Mouse (Mus musculus): ENCODE measurements at regions not wholly inside any gene's neighbourhood (a gene's known extent, or its start where the extent isn't known, plus 50 kb on each side); places are given as distances from the start of the nearest gene placed in this dataset.
"Not testable (repeated sequence)": the region's sequence is repeated elsewhere in the genome, so short reads cannot be mapped to it uniquely, and the experiment has no call there.

DNA sequence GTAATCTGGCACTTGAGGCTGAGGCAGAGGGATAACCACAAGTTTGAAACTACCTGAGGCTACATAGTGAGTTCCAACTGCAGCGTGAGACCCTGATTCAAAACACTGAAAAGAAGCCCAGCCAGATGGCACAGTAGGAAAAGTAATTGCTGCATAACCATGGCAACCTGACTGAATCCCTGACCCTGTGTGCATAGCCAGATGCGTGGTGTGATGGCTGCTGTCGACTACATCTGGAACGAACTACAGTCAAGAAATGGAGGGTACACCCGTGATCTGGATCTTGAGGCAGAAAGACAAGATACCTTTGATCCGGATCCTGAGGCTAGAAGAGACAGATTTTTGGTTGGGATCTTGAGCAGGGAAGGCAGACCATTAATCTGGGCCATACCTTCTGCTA is 153.2 kb upstream of the Pkdcc start:
- peaks cover 31% of the 10 kb centered on the region for H3K27me3 ChIP-seq (ENCODE audit: poor library complexity, severe bottlenecking)
- no peak overlapping the region for H3K27ac ChIP-seq
- WGBS: 79% methylated on average over 6 of the region's 6 CpGs

DNA sequence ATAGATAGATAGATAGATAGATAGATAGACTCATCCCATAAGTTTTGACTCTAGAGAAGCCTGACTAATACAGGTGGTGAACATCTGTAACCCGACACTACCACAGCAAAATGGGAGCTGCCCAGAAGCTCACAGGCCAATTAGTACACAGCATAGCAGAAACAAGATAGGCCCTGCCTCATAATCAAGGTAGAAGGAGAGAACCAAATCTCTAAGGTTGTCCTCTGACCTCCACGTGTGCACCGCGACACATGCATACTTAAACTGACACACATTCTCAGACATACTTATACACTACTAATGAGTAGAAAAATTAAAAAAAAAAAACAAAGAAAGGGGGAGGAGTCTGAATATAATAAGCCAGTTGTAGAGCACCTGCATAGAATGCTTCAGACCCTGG is 151.2 kb upstream of the Pkdcc start:
- H3K36me3 ChIP-seq (replicated peaks): no peaks in the 10 kb centered on the region
- peaks cover 37% of the 10 kb centered on the region for H3K27me3 ChIP-seq (ENCODE audit: poor library complexity, severe bottlenecking)
- H3K4me3 ChIP-seq: no peak overlapping the region
- no peak for DNase-seq (ENCODE audit: extremely low spot score, low spot score)
- no peak overlapping the region for H3K27ac ChIP-seq
- WGBS: 35% methylated on average over 4 of the region's 4 CpGs
- H3K4me1 ChIP-seq: peaks cover 3% of the 10 kb centered on the region; the same call in 1 of the 2 replicates
- H3K9me3 ChIP-seq: no peaks in the 10 kb centered on the region

More for the DNA sequence above, 153.2 kb upstream of the Pkdcc start:
- Histone ChIP-seq H3K4me1 (peaks cover 3% of the 10 kb centered on the region; the same call in 1 of the 2 replicates), H3K36me3 (replicated peaks) (no peaks in the 10 kb centered on the region), H3K4me3 (no peak overlapping the region), H3K9me3 (no peaks in the 10 kb centered on the region)
- no peak for DNase-seq (ENCODE audit: extremely low spot score, low spot score)

DNA sequence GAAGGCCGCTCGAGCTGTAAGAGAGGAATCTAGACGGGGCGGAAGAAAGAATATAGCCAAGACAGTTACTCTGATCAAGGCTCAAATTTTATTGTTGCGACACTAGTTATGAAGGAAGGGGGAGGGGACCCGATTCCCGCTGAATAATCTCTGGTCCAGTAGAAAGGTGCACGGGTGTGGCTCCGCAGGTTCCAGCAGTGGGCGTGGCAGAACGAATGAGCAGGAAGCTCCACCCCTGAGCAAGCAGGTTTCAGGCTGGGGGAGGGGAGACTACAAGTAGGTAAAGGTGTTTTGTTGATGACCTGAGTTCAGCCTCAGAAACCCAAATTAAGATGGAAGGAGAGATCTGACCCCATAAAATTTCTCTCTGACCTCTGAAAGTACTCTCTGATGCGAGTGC is 150.7 kb upstream of the Pkdcc start:
- H3K4me3 ChIP-seq; H3K36me3 ChIP-seq (replicated peaks); H3K9me3 ChIP-seq; DNase-seq (ENCODE audit: extremely low spot score, low spot score); H3K27ac ChIP-seq; H3K4me1 ChIP-seq: not testable (repeated sequence)
- 19% methylated on average over 12 of the region's 12 CpGs for WGBS
- peaks cover 37% of the 10 kb centered on the region for H3K27me3 ChIP-seq (ENCODE audit: poor library complexity, severe bottlenecking)

DNA sequence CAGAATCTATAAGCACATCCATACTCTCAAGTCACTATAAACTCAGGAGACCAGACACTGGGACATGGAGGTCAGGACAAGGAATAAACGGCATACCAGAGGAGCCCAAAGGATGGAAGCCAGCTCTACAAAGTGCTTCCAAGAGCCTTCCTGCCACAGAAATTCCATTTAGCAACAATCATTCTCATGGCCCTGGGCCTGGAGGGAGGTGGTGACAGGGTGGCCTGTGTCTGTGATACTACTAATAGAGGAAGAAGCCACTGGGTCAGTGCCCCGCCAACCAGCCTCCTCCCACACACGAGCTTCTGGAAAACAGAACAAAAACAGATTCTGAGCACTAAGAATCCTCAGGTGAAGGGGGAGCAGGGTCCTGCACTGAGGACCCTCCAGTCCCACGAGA is 145.8 kb upstream of the Pkdcc start:
- DNase-seq (ENCODE audit: extremely low spot score, low spot score): no peak
- H3K36me3 ChIP-seq (replicated peaks): no peaks in the 10 kb centered on the region
- peaks cover 60% of the 10 kb centered on the region for H3K27me3 ChIP-seq (ENCODE audit: poor library complexity, severe bottlenecking)
- no peak overlapping the region for H3K27ac ChIP-seq
- 84% methylated on average over 4 of the region's 4 CpGs for WGBS
- no peaks in the 10 kb centered on the region for H3K9me3 ChIP-seq
- H3K4me1 ChIP-seq: 0 out of 2 replicates have a peak, but pooled peaks cover 3% of the 10 kb centered on the region
- no peak overlapping the region for H3K4me3 ChIP-seq

DNA sequence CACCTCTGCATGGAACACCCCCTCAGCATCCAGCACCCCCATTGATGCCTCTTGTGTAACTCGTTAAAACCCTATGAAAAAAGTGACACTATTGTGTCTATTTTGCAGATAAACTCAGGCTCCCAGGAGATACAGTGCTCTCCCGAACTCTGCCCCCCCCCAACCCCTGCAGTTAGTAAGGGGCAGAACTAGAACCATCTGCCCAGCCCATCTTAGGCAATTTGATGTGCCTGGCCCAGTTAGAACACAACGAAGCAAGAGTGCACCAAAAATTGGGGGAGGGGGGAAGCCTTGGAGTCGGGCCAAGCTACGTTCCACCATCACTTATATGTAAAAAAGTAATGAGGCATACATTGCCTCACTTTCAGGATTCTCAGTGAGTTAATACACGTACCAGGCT is 143.3 kb upstream of the Pkdcc start:
- Histone ChIP-seq H3K9me3 (no peaks in the 10 kb centered on the region), H3K36me3 (replicated peaks) (no peaks in the 10 kb centered on the region), H3K4me1 (peaks cover 8% of the 10 kb centered on the region), H3K27ac (no peak overlapping the region), H3K27me3 (ENCODE audit: poor library complexity, severe bottlenecking) (peaks cover 42% of the 10 kb centered on the region), H3K4me3 (no peak overlapping the region)
- DNase-seq (ENCODE audit: extremely low spot score, low spot score): no peak
- 90% methylated on average over 6 of the region's 6 CpGs for WGBS

DNA sequence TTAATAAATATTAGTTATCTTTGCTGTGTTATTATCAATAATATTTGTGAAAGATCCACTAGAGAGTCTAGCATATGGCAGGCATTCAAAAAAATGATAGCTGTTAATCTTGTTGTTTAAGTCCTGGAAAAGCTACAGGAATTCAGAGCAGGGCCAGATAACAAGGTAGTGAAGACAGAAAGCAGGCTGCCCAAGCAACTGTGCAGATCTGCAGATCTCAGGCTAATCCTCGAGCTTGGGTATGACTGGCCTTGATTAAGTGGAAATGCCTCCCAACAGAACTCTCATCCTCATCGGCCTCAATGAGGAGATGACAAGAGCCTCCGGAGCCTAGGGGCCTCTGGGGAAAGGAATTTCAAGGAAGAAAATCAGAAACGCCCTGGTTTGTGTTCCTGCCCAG is 142.9 kb upstream of the Pkdcc start:
- peaks cover 43% of the 10 kb centered on the region for H3K27me3 ChIP-seq (ENCODE audit: poor library complexity, severe bottlenecking)
- 76% methylated on average over 4 of the region's 4 CpGs for WGBS

DNA sequence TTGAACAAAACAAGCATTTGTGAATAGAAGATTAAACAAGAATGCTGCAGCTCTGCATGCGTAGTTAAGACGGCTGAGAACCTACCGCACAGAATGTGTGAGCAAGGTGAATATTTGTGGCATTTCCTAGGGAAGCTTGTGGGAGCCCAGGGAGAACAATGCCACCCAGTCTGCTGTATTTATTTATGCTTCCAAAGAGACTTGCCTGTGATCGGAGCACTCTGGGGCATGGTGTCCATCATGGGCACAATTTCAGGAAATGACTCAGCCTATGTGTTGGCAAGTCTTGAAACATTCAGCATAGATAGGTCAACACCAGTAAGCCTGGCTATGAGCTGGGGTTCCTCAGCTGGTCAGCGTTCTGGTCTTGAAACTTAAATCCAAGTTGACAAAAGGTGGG is 140.2 kb upstream of the Pkdcc start:
- Histone ChIP-seq H3K4me3 (no peak overlapping the region), H3K9me3 (peaks cover 2% of the 10 kb centered on the region; the same call in 1 of the 2 replicates), H3K4me1 (peaks cover 28% of the 10 kb centered on the region), H3K27ac (no peak overlapping the region), H3K36me3 (replicated peaks) (no peaks in the 10 kb centered on the region), H3K27me3 (ENCODE audit: poor library complexity, severe bottlenecking) (peaks cover 56% of the 10 kb centered on the region)
- no peak for DNase-seq (ENCODE audit: extremely low spot score, low spot score)
- WGBS: 75% methylated on average over 5 of the region's 5 CpGs

More for the DNA sequence above, 142.9 kb upstream of the Pkdcc start:
- Histone ChIP-seq H3K4me3 (no peak overlapping the region), H3K9me3 (no peaks in the 10 kb centered on the region), H3K36me3 (replicated peaks) (no peaks in the 10 kb centered on the region), H3K4me1 (peaks cover 9% of the 10 kb centered on the region), H3K27ac (no peak overlapping the region)
- DNase-seq (ENCODE audit: extremely low spot score, low spot score): no peak

DNA sequence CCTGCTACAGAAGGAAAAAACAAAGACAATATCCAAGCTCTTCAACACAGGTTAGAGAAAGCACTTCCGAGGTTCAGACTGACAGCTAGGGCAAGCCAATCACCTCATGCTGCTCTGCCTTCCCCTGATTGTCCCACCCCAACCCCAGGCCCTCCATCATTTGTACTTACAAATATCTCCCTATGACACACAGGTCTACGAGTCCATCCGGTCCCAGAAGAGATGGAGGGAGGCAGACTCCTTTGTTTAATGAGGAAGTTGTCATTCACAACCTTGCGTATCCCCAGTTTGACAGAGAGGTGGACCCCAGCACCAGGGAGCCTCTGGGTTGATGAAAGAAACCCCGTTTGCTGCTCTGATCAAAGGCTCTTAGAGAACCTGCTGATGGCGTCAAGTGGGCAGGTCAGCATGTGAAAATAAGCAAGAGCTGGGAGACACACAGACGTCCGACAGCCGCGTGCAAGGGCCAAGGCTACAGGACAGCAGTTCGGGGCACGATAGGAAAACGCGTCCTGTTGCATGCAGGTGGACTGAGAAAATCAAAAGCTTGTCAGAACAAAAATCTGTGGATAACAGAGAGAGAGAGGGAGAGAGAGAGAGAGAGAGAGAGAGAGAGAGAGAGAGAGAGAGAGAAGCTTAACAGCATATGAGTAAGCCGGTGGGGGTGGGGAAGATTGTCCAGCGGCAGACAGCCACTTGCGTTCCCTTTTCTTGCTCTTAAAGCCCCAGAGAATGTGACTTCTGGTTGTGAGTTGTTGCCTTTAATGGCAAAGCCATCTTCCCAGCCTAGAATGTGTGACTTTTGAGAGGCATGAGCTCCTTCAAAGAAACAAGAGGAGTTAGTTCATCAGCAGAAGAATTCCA is 137.1 kb upstream of the Pkdcc start:
- peaks cover 6% of the 10 kb centered on the region; the same call in 1 of the 2 replicates for H3K9me3 ChIP-seq
- 49% methylated on average over 17 of the region's 17 CpGs for WGBS
- no peaks in the 10 kb centered on the region for H3K36me3 ChIP-seq (replicated peaks)
- peak overlapping the region; percentile 62; the same call in 1 of the 2 replicates for H3K27ac ChIP-seq
- peak; percentile 31 for DNase-seq (ENCODE audit: extremely low spot score, low spot score)
- H3K4me3 ChIP-seq: no peak overlapping the region
- peaks cover 67% of the 10 kb centered on the region for H3K27me3 ChIP-seq (ENCODE audit: poor library complexity, severe bottlenecking)
- H3K4me1 ChIP-seq: peaks cover 29% of the 10 kb centered on the region

DNA sequence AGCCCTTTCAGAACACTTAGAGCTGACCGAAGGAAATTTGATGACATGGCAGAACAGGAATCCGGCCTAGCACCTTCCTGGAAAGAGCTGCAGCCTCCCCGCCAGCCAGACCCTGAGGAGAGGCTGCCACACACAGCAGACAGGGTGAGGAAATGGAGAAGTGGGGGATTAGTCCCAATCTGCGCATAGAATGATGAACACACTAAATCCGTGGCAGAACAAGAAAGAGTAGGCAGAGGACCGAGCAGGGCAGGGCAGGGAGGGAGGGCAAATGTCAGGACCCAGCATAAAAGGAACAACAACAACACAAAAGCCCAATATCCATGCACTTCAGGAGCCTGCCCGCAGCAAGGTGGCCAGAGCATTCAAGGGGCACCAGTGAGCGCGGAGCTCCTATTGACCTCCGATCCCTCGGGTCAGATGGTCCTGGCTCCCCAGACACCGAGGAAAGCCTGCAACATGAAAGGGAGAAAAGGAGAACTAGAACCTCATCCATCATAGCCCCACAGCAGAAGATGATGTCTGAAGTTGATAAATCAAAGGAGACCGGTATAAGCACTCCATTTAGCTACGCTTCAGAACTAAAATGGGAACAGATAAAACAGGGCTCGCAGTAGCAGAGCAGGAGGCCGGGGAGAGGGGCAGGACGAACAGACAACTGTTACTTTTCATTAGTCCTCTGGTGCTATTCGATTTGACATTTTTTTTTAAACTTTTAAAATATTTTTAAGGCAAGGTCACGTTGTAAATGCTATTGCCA is 136.3 kb upstream of the Pkdcc start:
- peak overlapping the region; percentile 62 for H3K27ac ChIP-seq

DNA sequence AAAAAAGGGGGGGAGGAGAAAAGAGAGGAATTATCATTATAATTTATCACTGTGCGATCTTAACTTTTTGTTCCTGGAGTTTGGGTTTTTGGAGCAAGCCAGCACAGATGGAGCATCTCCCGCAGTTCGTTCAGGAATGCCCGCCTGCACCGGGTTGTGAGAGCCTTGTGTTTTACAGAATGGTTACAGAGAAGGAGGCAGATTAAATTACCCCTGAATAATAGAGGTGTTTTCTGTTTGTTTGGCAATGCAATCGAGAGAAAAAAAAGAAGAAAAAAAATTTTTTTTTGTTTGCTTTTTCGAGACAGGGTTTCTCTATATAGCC is 135.8 kb upstream of the Pkdcc start:
- Histone ChIP-seq H3K4me1 (peaks cover 32% of the 10 kb centered on the region), H3K36me3 (replicated peaks) (no peaks in the 10 kb centered on the region), H3K9me3 (peaks cover 6% of the 10 kb centered on the region; the same call in 1 of the 2 replicates), H3K27ac (no peak overlapping the region), H3K4me3 (no peak overlapping the region), H3K27me3 (ENCODE audit: poor library complexity, severe bottlenecking) (peaks cover 64% of the 10 kb centered on the region)
- DNase-seq (ENCODE audit: extremely low spot score, low spot score): no peak
- WGBS: 77% methylated on average over 7 of the region's 7 CpGs

More for the DNA sequence above, 136.3 kb upstream of the Pkdcc start:
- Histone ChIP-seq H3K4me3 (peak overlapping the region; percentile 3; the same call in 1 of the 2 replicates), H3K4me1 (peaks cover 32% of the 10 kb centered on the region), H3K27me3 (ENCODE audit: poor library complexity, severe bottlenecking) (peaks cover 65% of the 10 kb centered on the region), H3K36me3 (replicated peaks) (no peaks in the 10 kb centered on the region), H3K9me3 (peaks cover 6% of the 10 kb centered on the region; the same call in 1 of the 2 replicates)
- peak; percentile 24 for DNase-seq (ENCODE audit: extremely low spot score, low spot score)
- WGBS: 27% methylated on average over 19 of the region's 19 CpGs

DNA sequence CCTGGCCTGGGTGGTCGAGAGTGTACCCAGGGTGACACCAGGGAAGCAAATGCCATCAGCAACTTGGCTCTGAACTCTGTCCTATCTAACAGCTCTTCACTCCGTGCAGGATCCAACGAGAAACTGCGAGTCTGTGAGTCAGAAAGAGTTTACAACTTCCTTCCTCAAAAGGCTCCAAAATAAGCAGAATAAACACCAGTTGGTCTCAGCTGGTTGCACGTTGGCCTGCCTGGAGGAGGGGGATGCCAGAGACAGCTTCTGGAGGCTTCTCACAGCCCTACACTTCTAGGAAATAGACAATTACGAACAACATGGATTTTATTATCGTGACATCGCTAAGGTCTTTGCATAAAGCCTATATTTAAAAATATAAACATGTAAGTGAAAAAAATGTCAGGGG is 133.4 kb upstream of the Pkdcc start:
- H3K27me3 ChIP-seq (ENCODE audit: poor library complexity, severe bottlenecking): peaks cover 73% of the 10 kb centered on the region
- H3K9me3 ChIP-seq: peaks cover 6% of the 10 kb centered on the region; the same call in 1 of the 2 replicates
- H3K27ac ChIP-seq: no peak overlapping the region
- no peaks in the 10 kb centered on the region for H3K36me3 ChIP-seq (replicated peaks)
- DNase-seq (ENCODE audit: extremely low spot score, low spot score): no peak
- peaks cover 27% of the 10 kb centered on the region for H3K4me1 ChIP-seq
- H3K4me3 ChIP-seq: no peak overlapping the region
- 73% methylated on average over 8 of the region's 8 CpGs for WGBS

DNA sequence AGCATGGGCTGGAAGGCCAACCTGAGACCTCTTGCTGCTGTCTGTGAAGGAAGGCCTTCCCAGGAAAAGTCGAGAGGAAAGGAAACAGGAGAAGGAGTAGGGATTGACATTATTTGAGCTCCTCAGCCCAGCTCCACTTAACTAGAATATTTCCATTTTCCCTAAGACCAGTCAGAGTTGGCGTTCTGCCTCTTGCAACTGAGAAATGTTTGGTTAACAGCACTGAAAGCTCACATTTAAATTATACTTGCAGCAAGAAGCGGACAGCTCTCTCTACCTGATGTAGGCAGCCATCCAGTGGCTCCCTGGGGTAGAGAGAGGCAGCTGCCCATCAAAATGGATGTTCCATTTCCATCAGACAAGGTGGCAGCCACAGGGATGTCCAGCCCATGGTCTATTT is 131.6 kb upstream of the Pkdcc start:
- DNase-seq (ENCODE audit: extremely low spot score, low spot score): no peak
- WGBS: 69% methylated on average over 3 of the region's 3 CpGs
- Histone ChIP-seq H3K4me1 (peaks cover 13% of the 10 kb centered on the region), H3K4me3 (no peak overlapping the region), H3K9me3 (peaks cover 6% of the 10 kb centered on the region; the same call in 1 of the 2 replicates), H3K27me3 (ENCODE audit: poor library complexity, severe bottlenecking) (peaks cover 55% of the 10 kb centered on the region), H3K27ac (no peak overlapping the region), H3K36me3 (replicated peaks) (no peaks in the 10 kb centered on the region)
